Mouse (Mus musculus): ENCODE results near the gene Stam. TPM values are rescaled to one million over a fixed set of nuclear protein-coding genes. Genes with fewer than 3 reads are reported as not detected.
A peak's percentile ranks its signal among the peaks of the same experiment; 100 is the strongest.

Stam gene
- polyA plus RNA-seq, 1 experiment = 31.9 TPM

- H3K4me2 ChIP-seq (ENCODE audit: low read depth) = no peak overlapping the region
- no peaks in the 10 kb centered on the region for H3K27me3 ChIP-seq (ENCODE audit: control insufficient read depth, insufficient read depth, insufficient read length)
- peaks cover 74% of the 10 kb centered on the region for H3K36me3 ChIP-seq (ENCODE audit: control insufficient read depth, insufficient read depth)
- H3K4me3 ChIP-seq = no peak overlapping the region
- no peak for TF ChIP-seq MYOG (IDR thresholded peaks at IDR 0.05; ENCODE audit: control insufficient read depth in 1 of 3, insufficient read depth in 1 of 3, insufficient read length in 2 of 3, low read depth in 2 of 3)
- TF ChIP-seq USF1 (IDR thresholded peaks at IDR 0.05; ENCODE audit: low read depth) = no peak
- TF ChIP-seq MYOD1 (IDR thresholded peaks at IDR 0.05; ENCODE audit: control insufficient read depth in 1 of 3, insufficient read length in 2 of 3, low read depth in 2 of 3) = no peak
- TF ChIP-seq MAX (IDR thresholded peaks at IDR 0.05; ENCODE audit: low read depth) = no peak
- TF ChIP-seq SRF (IDR thresholded peaks at IDR 0.05; ENCODE audit: control insufficient read depth, insufficient read length, low read depth) = no peak
- TF ChIP-seq POLR2AphosphoS2 (IDR thresholded peaks at IDR 0.05; ENCODE audit: insufficient read length, low read depth) = no peak
- no peak for TF ChIP-seq REST (IDR thresholded peaks at IDR 0.05; ENCODE audit: insufficient read depth, insufficient read length)
- TF ChIP-seq POLR2A (IDR thresholded peaks at IDR 0.05; ENCODE audit: insufficient read length, low read depth) = no peak
- TF ChIP-seq TCF12 (IDR thresholded peaks at IDR 0.05; ENCODE audit: insufficient read depth, poor library complexity, severe bottlenecking) = no peak
- TF ChIP-seq CEBPB (IDR thresholded peaks at IDR 0.05; ENCODE audit: insufficient read depth, poor library complexity, severe bottlenecking) = no peak
- TF ChIP-seq TCF3 (IDR thresholded peaks at IDR 0.05; ENCODE audit: insufficient read length, low read depth) = no peak
- TF ChIP-seq E2F4 (IDR thresholded peaks at IDR 0.05; ENCODE audit: insufficient read depth) = no peak
- peaks cover 3% of the 10 kb centered on the region for H3K79me2 ChIP-seq (ENCODE audit: control insufficient read depth, insufficient read depth)
- no peak overlapping the region for H3ac ChIP-seq (ENCODE audit: control insufficient read depth, insufficient read length)
These were observed 58.8 kb downstream of the Stam start for GRCm38 (mm10) chr2:14132468-14133326.

GRCm38 (mm10) chr2:14136906-14137305 is 63.0 kb downstream of the Stam start:
- Histone ChIP-seq H3K4me2 (ENCODE audit: low read depth) (peak overlapping the region; percentile 61), H3K27me3 (ENCODE audit: control insufficient read depth, insufficient read depth, insufficient read length) (no peaks in the 10 kb centered on the region), H3K36me3 (ENCODE audit: control insufficient read depth, insufficient read depth) (peaks cover 63% of the 10 kb centered on the region), H3ac (ENCODE audit: control insufficient read depth, insufficient read length) (no peak overlapping the region), H3K79me2 (ENCODE audit: control insufficient read depth, insufficient read depth) (peaks cover 3% of the 10 kb centered on the region), H3K4me3 (no peak overlapping the region)
- TF ChIP-seq SRF (IDR thresholded peaks at IDR 0.05; ENCODE audit: control insufficient read depth, insufficient read length, low read depth) (no peak), POLR2AphosphoS2 (IDR thresholded peaks at IDR 0.05; ENCODE audit: insufficient read length, low read depth) (peak; percentile 16), TCF3 (IDR thresholded peaks at IDR 0.05; ENCODE audit: insufficient read length, low read depth) (peak; percentile 95), USF1 (IDR thresholded peaks at IDR 0.05; ENCODE audit: low read depth) (no peak), MYOG (IDR thresholded peaks at IDR 0.05; ENCODE audit: control insufficient read depth in 1 of 3, insufficient read depth in 1 of 3, insufficient read length in 2 of 3, low read depth in 2 of 3) (peak; percentile 75 to 100 (median 96)), TCF12 (IDR thresholded peaks at IDR 0.05; ENCODE audit: insufficient read depth, poor library complexity, severe bottlenecking) (peak; percentile 100), CEBPB (IDR thresholded peaks at IDR 0.05; ENCODE audit: insufficient read depth, poor library complexity, severe bottlenecking) (0 out of 2 replicates have a peak, but pooled peaks have one; percentile 2), MAX (IDR thresholded peaks at IDR 0.05; ENCODE audit: low read depth) (no peak), E2F4 (IDR thresholded peaks at IDR 0.05; ENCODE audit: insufficient read depth) (no peak), REST (IDR thresholded peaks at IDR 0.05; ENCODE audit: insufficient read depth, insufficient read length) (no peak), POLR2A (IDR thresholded peaks at IDR 0.05; ENCODE audit: insufficient read length, low read depth) (no peak), MYOD1 (IDR thresholded peaks at IDR 0.05; ENCODE audit: control insufficient read depth in 1 of 3, insufficient read length in 2 of 3, low read depth in 2 of 3) (peak; percentile 95 to 100 (median 98))

GRCm38 (mm10) chr2:14139590-14139989 is 65.7 kb downstream of the Stam start:
- H3ac ChIP-seq (ENCODE audit: control insufficient read depth, insufficient read length) = no peak overlapping the region
- H3K36me3 ChIP-seq (ENCODE audit: control insufficient read depth, insufficient read depth) = peaks cover 63% of the 10 kb centered on the region
- H3K4me2 ChIP-seq (ENCODE audit: low read depth) = no peak overlapping the region
- no peaks in the 10 kb centered on the region for H3K27me3 ChIP-seq (ENCODE audit: control insufficient read depth, insufficient read depth, insufficient read length)
- TF ChIP-seq TCF12 (IDR thresholded peaks at IDR 0.05; ENCODE audit: insufficient read depth, poor library complexity, severe bottlenecking) (no peak), SRF (IDR thresholded peaks at IDR 0.05; ENCODE audit: control insufficient read depth, insufficient read length, low read depth) (no peak), E2F4 (IDR thresholded peaks at IDR 0.05; ENCODE audit: insufficient read depth) (no peak), REST (IDR thresholded peaks at IDR 0.05; ENCODE audit: insufficient read depth, insufficient read length) (no peak)
- no peak overlapping the region for H3K4me3 ChIP-seq
- H3K79me2 ChIP-seq (ENCODE audit: control insufficient read depth, insufficient read depth) = no peaks in the 10 kb centered on the region

- no peak overlapping the region for H3K4me3 ChIP-seq
- no peak overlapping the region for H3ac ChIP-seq (ENCODE audit: control insufficient read depth, insufficient read length)
- H3K79me2 ChIP-seq (ENCODE audit: control insufficient read depth, insufficient read depth) = no peaks in the 10 kb centered on the region
- H3K27me3 ChIP-seq (ENCODE audit: control insufficient read depth, insufficient read depth, insufficient read length) = no peaks in the 10 kb centered on the region
- peaks cover 60% of the 10 kb centered on the region for H3K36me3 ChIP-seq (ENCODE audit: control insufficient read depth, insufficient read depth)
- H3K4me2 ChIP-seq (ENCODE audit: low read depth) = no peak overlapping the region
- TF ChIP-seq TCF3 (IDR thresholded peaks at IDR 0.05; ENCODE audit: insufficient read length, low read depth) = no peak
- TF ChIP-seq MAX (IDR thresholded peaks at IDR 0.05; ENCODE audit: low read depth) = no peak
- TF ChIP-seq POLR2A (IDR thresholded peaks at IDR 0.05; ENCODE audit: insufficient read length, low read depth) = no peak
- TF ChIP-seq POLR2AphosphoS2 (IDR thresholded peaks at IDR 0.05; ENCODE audit: insufficient read length, low read depth) = no peak
- no peak for TF ChIP-seq REST (IDR thresholded peaks at IDR 0.05; ENCODE audit: insufficient read depth, insufficient read length)
- TF ChIP-seq CEBPB (IDR thresholded peaks at IDR 0.05; ENCODE audit: insufficient read depth, poor library complexity, severe bottlenecking) = no peak
- no peak for TF ChIP-seq E2F4 (IDR thresholded peaks at IDR 0.05; ENCODE audit: insufficient read depth)
- TF ChIP-seq USF1 (IDR thresholded peaks at IDR 0.05; ENCODE audit: low read depth) = no peak
- no peak for TF ChIP-seq MYOG (IDR thresholded peaks at IDR 0.05; ENCODE audit: control insufficient read depth in 1 of 3, insufficient read depth in 1 of 3, insufficient read length in 2 of 3, low read depth in 2 of 3)
These were observed 66.1 kb downstream of the Stam start for GRCm38 (mm10) chr2:14140044-14140443.

Measured in myocyte (in vitro differentiated cells).